Mouse (Mus musculus) spleen, adult 2 months (tissue): ENCODE results near the gene Il20.

Source experiments
- CTCF ChIP-seq: fragments of 200-500 bp; IDR thresholded peaks from 2 replicates; pipeline ENCODE4 v1.5.1; 2011; ENCODE audit warnings: mild to moderate bottlenecking, inconsistent platforms; ENCODE audit not compliant: insufficient read depth, insufficient read length, insufficient replicate concordance; ENCODE audit errors: extremely low read depth
- POLR2A ChIP-seq: fragments of 200-500 bp; IDR thresholded peaks from 2 replicates; pipeline ENCODE4 v1.6.1; 2011; ENCODE audit warnings: low read depth, low read length, inconsistent platforms

DNA sequence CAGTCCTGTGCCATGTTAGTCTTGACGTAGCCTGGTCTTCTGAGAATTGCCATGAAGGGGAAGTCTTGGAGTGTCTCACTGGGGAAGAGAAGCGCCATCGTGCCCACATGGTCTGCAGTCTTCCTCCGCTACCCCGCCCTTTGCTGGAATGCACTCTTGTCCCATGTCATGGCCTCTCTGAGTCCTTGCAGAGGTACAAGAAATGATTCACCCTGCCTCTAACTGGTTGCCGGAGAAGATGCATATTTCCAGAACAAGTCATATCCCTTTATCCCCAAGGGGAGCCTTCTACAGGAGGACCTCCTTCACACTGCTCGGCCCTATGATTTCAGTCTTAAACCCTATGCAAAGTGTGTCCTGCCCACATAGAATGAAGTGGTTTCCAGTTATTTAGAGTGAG, 31.3 kb downstream of the Il20 start:
- TF ChIP-seq CTCF (no peak), POLR2A (no peak)
